Mouse (Mus musculus) cortical plate, adult 2 months (tissue): ENCODE results near the gene Asb4.

Experiments used
- CTCF ChIP-seq: fragments of 200-500 bp; IDR thresholded peaks from 2 replicates; pipeline ENCODE4 v1.5.1; 2011; ENCODE audit warnings: mild to moderate bottlenecking, control low read depth, low read length; ENCODE audit not compliant: insufficient read depth; ENCODE audit errors: extremely low read depth
- POLR2A ChIP-seq: fragments of 200-500 bp; IDR thresholded peaks from 2 replicates; pipeline ENCODE4 v1.6.1; 2011; ENCODE audit warnings: mild to moderate bottlenecking, low read length, control low read depth; ENCODE audit not compliant: insufficient read depth; ENCODE audit errors: extremely low read depth

- TF ChIP-seq POLR2A (no peak), CTCF (no peak)
Measured at GRCm38 (mm10) chr6:5413282-5413681, 30.1 kb downstream of the Asb4 start.
